8 mouse cellular contexts compared by ENCODE assay signal in genomic region chr17:10320456-10320790, GRCm38 (mm10). TPM values are rescaled to one million over a fixed set of nuclear protein-coding genes. Genes with fewer than 3 reads are reported as not detected.
A peak's percentile ranks its signal among the peaks of the same experiment; 100 is the strongest.
DNase-seq lines count a peak whose midpoint lies in the region; ATAC-seq and TF ChIP-seq lines count a peak whose summit lies in the region.

No protein-coding gene starts in this region.

- H3K9ac ChIP-seq in heart, embryonic 12.5 days: peak overlapping the region; percentile 99
- peak overlapping the region; percentile 85; the same call in 1 of the 2 replicates for H3K9ac ChIP-seq in CH12.LX (ENCODE audit: insufficient read depth, low read depth)
- peak overlapping the region; percentile 98 for H3K9ac ChIP-seq in forebrain, embryonic 15.5 days (replicated peaks)
- peak overlapping the region; percentile 94 for H3K9ac ChIP-seq in liver, embryonic 16.5 days (ENCODE audit: low read depth, low read length)

- dilution Hi-C loops in CH12.LX (cut with MboI; ENCODE audit: extremely low pct_ligation_motif_present, extremely low pct_unique_long_range_greater_than_20kb, low sequenced_read_pairs): no loop called here

- no peak for DNase-seq in heart, postnatal 10 days
- no peak for DNase-seq in CH12.LX (ENCODE audit: extremely low read depth)
- no peak for DNase-seq in urinary bladder, adult 2 months (ENCODE audit: low spot score)
- DNase-seq in left cerebral cortex, adult 18-20 months (ENCODE audit: low spot score in 2 of 2): no peak

- in situ Hi-C loops in CH12.LX (cut with MboI; ENCODE audit: low pct_ligation_motif_present, low pct_unique_long_range_greater_than_20kb, low sequenced_read_pairs): loop anchor here (25.0 kb wide), 2 partner anchors 233 to 433 kb away; no protein-coding TSS in a partner anchor

- no peak for TF ChIP-seq EP300 in CH12.LX (IDR thresholded peaks at IDR 0.05; ENCODE audit: low read length)

- H3K4me1 ChIP-seq in heart, embryonic 12.5 days (replicated peaks): peaks cover 16% of the 10 kb centered on the region
- H3K4me1 ChIP-seq in CH12.LX (ENCODE audit: control insufficient read depth in 1 of 2, insufficient read depth in 2 of 2): peaks cover 0 to 24% of the 10 kb centered on the region in 2 experiments; a peak in 2 of 4 replicates
- H3K4me1 ChIP-seq in forebrain, embryonic 15.5 days: peaks cover 23% of the 10 kb centered on the region
- peaks cover 3% of the 10 kb centered on the region for H3K4me1 ChIP-seq in liver, embryonic 16.5 days (ENCODE audit: control insufficient read depth, low read depth, low read length)

- peak overlapping the region; percentile 63 for H3K4me2 ChIP-seq in heart, embryonic 12.5 days
- H3K4me2 ChIP-seq in CH12.LX (ENCODE audit: insufficient read depth, low read depth, poor library complexity, severe bottlenecking): no peak overlapping the region
- H3K4me2 ChIP-seq in forebrain, embryonic 15.5 days (replicated peaks): peak overlapping the region; percentile 36
- peak overlapping the region; percentile 92 for H3K4me2 ChIP-seq in liver, embryonic 16.5 days (ENCODE audit: low read depth, low read length)

- 15% methylated on average over 10 of the region's 10 CpGs for WGBS in heart, embryonic 12.5 days
- WGBS in forebrain, embryonic 15.5 days: 5% methylated on average over 10 of the region's 10 CpGs
- WGBS in liver, embryonic 16.5 days (ENCODE audit: insufficient replicate concordance): 24% methylated on average over 10 of the region's 10 CpGs

- H3K27ac ChIP-seq in heart, embryonic 12.5 days (ENCODE audit: poor library complexity, severe bottlenecking): peak overlapping the region; percentile 100
- no peak overlapping the region for H3K27ac ChIP-seq in CH12.LX (ENCODE audit: insufficient read depth, low read depth)
- peak overlapping the region; percentile 98 for H3K27ac ChIP-seq in forebrain, embryonic 15.5 days (replicated peaks)
- H3K27ac ChIP-seq in liver, embryonic 16.5 days (ENCODE audit: low read length): peak overlapping the region; percentile 85

- no peak for TF ChIP-seq POLR2A in CH12.LX (IDR thresholded peaks at IDR 0.05; ENCODE audit: low read depth, low read length)

- intact Hi-C loops in heart, postnatal 10 days (cut with DNase I): loop anchor here (1.0 to 10.0 kb wide), 5 partner anchors 14 to 424 kb away; no protein-coding TSS in a partner anchor

- no peaks in the 10 kb centered on the region for H3K27me3 ChIP-seq in heart, embryonic 12.5 days (replicated peaks)
- H3K27me3 ChIP-seq in CH12.LX (replicated peaks): no peaks in the 10 kb centered on the region
- H3K27me3 ChIP-seq in forebrain, embryonic 15.5 days: no peaks in the 10 kb centered on the region
- H3K27me3 ChIP-seq in liver, embryonic 16.5 days (ENCODE audit: control insufficient read depth, insufficient read depth, low read depth, low read length): no peaks in the 10 kb centered on the region

- ATAC-seq in heart, embryonic 12.5 days (ENCODE audit: insufficient number of reproducible peaks, low FRiP score): no peak
- ATAC-seq in forebrain, embryonic 15.5 days (replicated peaks): no peak
- no peak for ATAC-seq in liver, embryonic 16.5 days (ENCODE audit: low read depth)
- ATAC-seq in frontal cortex, adult (ENCODE audit: low TSS enrichment): no peak

- H3K79me2 ChIP-seq in CH12.LX (replicated peaks; ENCODE audit: control insufficient read depth, extremely low read depth, insufficient read depth, poor library complexity, severe bottlenecking): peaks cover 17% of the 10 kb centered on the region

- no peak for TF ChIP-seq CTCF in CH12.LX (conservative IDR thresholded peaks at IDR 0.05 in 1 of 2, IDR thresholded peaks at IDR 0.05 in 1 of 2; ENCODE audit: low read depth in 2 of 2, low read length in 2 of 2)

- peaks cover 6% of the 10 kb centered on the region for H3K36me3 ChIP-seq in heart, embryonic 12.5 days
- no peaks in the 10 kb centered on the region for H3K36me3 ChIP-seq in CH12.LX (replicated peaks in 1 of 2; ENCODE audit: control insufficient read depth in 1 of 2, insufficient read depth in 1 of 2, low read length in 1 of 2)
- peaks cover 5% of the 10 kb centered on the region; the same call in 1 of the 2 replicates for H3K36me3 ChIP-seq in forebrain, embryonic 15.5 days
- no peaks in the 10 kb centered on the region for H3K36me3 ChIP-seq in liver, embryonic 16.5 days (ENCODE audit: control insufficient read depth, insufficient read depth)

- H3K9me3 ChIP-seq in heart, embryonic 12.5 days (replicated peaks): peaks cover 3% of the 10 kb centered on the region; the same call in 1 of the 2 replicates
- H3K9me3 ChIP-seq in CH12.LX (replicated peaks; ENCODE audit: low read length): no peaks in the 10 kb centered on the region
- no peaks in the 10 kb centered on the region for H3K9me3 ChIP-seq in forebrain, embryonic 15.5 days
- no peaks in the 10 kb centered on the region for H3K9me3 ChIP-seq in liver, embryonic 16.5 days (replicated peaks; ENCODE audit: control insufficient read depth, low read length)

- no peak for TF ChIP-seq RAD21 in CH12.LX (IDR thresholded peaks at IDR 0.05; ENCODE audit: low read depth, low read length)

- peak overlapping the region; percentile 99 for H3K4me3 ChIP-seq in heart, embryonic 12.5 days
- peak overlapping the region; percentile 68 to 97 (median 96) for H3K4me3 ChIP-seq in CH12.LX (replicated peaks in 1 of 3; ENCODE audit: low read depth in 2 of 3, low read length in 2 of 3, poor library complexity in 1 of 3)
- H3K4me3 ChIP-seq in forebrain, embryonic 15.5 days: peak overlapping the region; percentile 92
- H3K4me3 ChIP-seq in liver, embryonic 16.5 days (ENCODE audit: low read depth, low read length): peak overlapping the region; percentile 94

TF ChIP-seq in CH12.LX, 34 proteins besides CTCF, POLR2A, EP300 and RAD21:
- TF ChIP-seq ZC3H11A (IDR thresholded peaks at IDR 0.05; ENCODE audit: low read depth, low read length): no peak
- TF ChIP-seq ZMIZ1 (IDR thresholded peaks at IDR 0.05; ENCODE audit: low read depth, low read length): no peak
- no peak for TF ChIP-seq JUN (IDR thresholded peaks at IDR 0.05; ENCODE audit: insufficient read depth, low read depth, low read length)
- TF ChIP-seq POLR2AphosphoS2 (IDR thresholded peaks at IDR 0.05; ENCODE audit: low read depth, low read length): no peak

RNA-seq across cellular contexts. Expression of gene Qk, which starts 0.8 kb away (rescaled TPM):
- polyA plus RNA-seq in heart, embryonic 12.5 days (2016; fragmentation: Nextera tagmentation; extraction: Ambion mirVana): 41.5 and 44.9 TPM in 2 replicates
- total RNA-seq in heart, postnatal 10 days (2021): 100 to 1,000 TPM; 548 to 551 TPM
- total RNA-seq in CH12.LX (2012; rRNA removed) (20.3 and 22.2 TPM in 2 replicates), CH12.LX (2014; rRNA removed) (29.3 and 32.7 TPM in 2 replicates)
- polyA plus RNA-seq in CH12.LX (2012; ENCODE audit: insufficient read length, low read depth): 50.4 and 51.4 TPM in 2 replicates
- 45.4 and 45.5 TPM in 2 replicates for polyA plus RNA-seq in forebrain, embryonic 15.5 days (2015; fragmentation: Nextera tagmentation; extraction: Ambion mirVana)
- polyA plus RNA-seq in liver, embryonic 16.5 days (2015; fragmentation: Nextera tagmentation; extraction: Ambion mirVana): 5.5 and 6.6 TPM in 2 replicates
- polyA plus RNA-seq in urinary bladder, adult 2 months (2012; rRNA removed): 74.0 and 86.9 TPM in 2 replicates
- total RNA-seq in left cerebral cortex, adult 18-20 months (2021): 100 to 1,000 TPM; 299 to 327 TPM
